Mouse (Mus musculus) Patski (cell line): Measurements from ENCODE around the gene Stfa2l1. TPM values are rescaled to one million over a fixed set of nuclear protein-coding genes. Genes with fewer than 3 reads are reported as not detected.

Experiments used
- ATAC-seq: fragments of 100-300 bp; one replicate; pipeline ENCODE4 v1.8.0; 2021
- CTCF ChIA-PET: fragments of 350-600 bp; sonication (Branson Sonifier 250); formaldehyde crosslinking; loops from one replicate; lab custom pipeline; 2022; ENCODE audit warnings: inconsistent platforms; lab: Charles Lee
- POLR2A ChIA-PET: fragments of 350-600 bp; sonication (Branson Sonifier 250); formaldehyde crosslinking; loops from one replicate; lab custom pipeline; 2022; ENCODE audit warnings: antibody characterized with exemption, inconsistent platforms; lab: Charles Lee
- DNase-seq: peaks from one replicate; pipeline ENCODE4 v3.0.0-alpha.2; 2011; ENCODE audit warnings: low read depth, low spot score
- H3K27me3 ChIP-seq: fragments of 371-371 bp; one replicate; pipeline ENCODE4 v1.5.1; 2021
- CTCF ChIP-seq: fragments of 100-300 bp; IDR thresholded peaks from one replicate; pipeline ENCODE4 v1.5.1; 2021
- in situ Hi-C: fragments of 300-500 bp; cut with MboI; formaldehyde crosslinking; loops from 3 replicates; pipeline ENCODE4 v1.11.1; 2018; ENCODE audit warnings: low pct_unique_long_range_greater_than_20kb, mixed read lengths
- polyA plus RNA-seq: library from polyadenylated mRNA; unstranded; gene quantifications from one replicate; pipeline ENCODE4 v1.2.3, GENCODE M21; 2021

Gene Stfa2l1
- polyA plus RNA-seq, 1 experiment from 2014 or later, result not detected

DNA sequence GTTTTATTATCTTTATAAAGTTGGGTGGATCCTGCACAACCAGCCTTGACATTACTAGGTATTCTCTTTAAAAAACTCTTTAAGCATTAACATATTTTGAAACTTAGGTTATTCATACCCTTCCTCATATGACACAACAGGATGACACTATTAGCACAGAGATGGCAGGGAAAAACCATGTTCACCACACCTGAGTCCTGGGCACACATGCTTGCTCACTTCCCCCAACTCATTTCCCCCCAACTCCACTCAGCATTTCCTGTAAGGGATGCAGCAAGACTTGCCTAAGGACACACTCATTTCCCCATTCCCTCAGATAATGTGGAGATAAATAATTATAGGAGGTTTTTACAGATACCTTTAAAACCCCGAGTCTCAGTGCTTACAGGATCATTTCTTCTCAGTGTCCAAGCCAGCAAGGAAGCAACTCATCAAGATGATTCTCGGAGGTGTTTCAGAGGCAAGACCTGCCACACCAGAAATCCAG, 53.4 kb downstream of the Stfa2l1 start, which contains the start of gene Gm5416:
Gm5416 (plus strand) TSS at position 437 of the 487 bp plus-strand sequence.
- POLR2A ChIA-PET, result no interaction called here
- H3K27me3 ChIP-seq, result no peaks in the 10 kb centered on the region
- CTCF ChIA-PET, result no interaction called here
- no peak for DNase-seq
- no peak for TF ChIP-seq CTCF
- in situ Hi-C loops, result no loop called here
- ATAC-seq, result no peak

Other genes starting within 250 kb of the Stfa2l1 start
- 21.2 TPM for gene Parp9, start 218.3 kb upstream of the Stfa2l1 start, polyA plus RNA-seq
- 8.2 TPM for gene Dtx3l, start 217.7 kb upstream of the Stfa2l1 start, polyA plus RNA-seq
- gene Kpna1, start 178.1 kb upstream of the Stfa2l1 start, polyA plus RNA-seq, result 28.6 TPM
- gene Wdr5b, start 115.6 kb upstream of the Stfa2l1 start, polyA plus RNA-seq, result 1.9 TPM
- gene Fam162a, start 85.2 kb upstream of the Stfa2l1 start, polyA plus RNA-seq, result 285 TPM
- gene Ccdc58, start 85.1 kb upstream of the Stfa2l1 start, polyA plus RNA-seq, result 90.6 TPM
- gene Csta1, start 25.6 kb upstream of the Stfa2l1 start, polyA plus RNA-seq, result 0.03 TPM
- not detected for gene Gm5483, start 27.4 kb downstream of the Stfa2l1 start, polyA plus RNA-seq
- gene Gm5416, start 53.6 kb downstream of the Stfa2l1 start, polyA plus RNA-seq, result not detected
- gene 2010005H15Rik, start 64.7 kb downstream of the Stfa2l1 start, polyA plus RNA-seq, result not detected
- not detected for gene Stfa1, start 120.1 kb downstream of the Stfa2l1 start, polyA plus RNA-seq
- gene BC117090, start 177.5 kb downstream of the Stfa2l1 start, polyA plus RNA-seq, result not detected
- gene BC100530, start 210.9 kb downstream of the Stfa2l1 start, polyA plus RNA-seq, result not detected